Mouse (Mus musculus): ENCODE data around the gene Slc22a23.

Gene Slc22a23

DNA sequence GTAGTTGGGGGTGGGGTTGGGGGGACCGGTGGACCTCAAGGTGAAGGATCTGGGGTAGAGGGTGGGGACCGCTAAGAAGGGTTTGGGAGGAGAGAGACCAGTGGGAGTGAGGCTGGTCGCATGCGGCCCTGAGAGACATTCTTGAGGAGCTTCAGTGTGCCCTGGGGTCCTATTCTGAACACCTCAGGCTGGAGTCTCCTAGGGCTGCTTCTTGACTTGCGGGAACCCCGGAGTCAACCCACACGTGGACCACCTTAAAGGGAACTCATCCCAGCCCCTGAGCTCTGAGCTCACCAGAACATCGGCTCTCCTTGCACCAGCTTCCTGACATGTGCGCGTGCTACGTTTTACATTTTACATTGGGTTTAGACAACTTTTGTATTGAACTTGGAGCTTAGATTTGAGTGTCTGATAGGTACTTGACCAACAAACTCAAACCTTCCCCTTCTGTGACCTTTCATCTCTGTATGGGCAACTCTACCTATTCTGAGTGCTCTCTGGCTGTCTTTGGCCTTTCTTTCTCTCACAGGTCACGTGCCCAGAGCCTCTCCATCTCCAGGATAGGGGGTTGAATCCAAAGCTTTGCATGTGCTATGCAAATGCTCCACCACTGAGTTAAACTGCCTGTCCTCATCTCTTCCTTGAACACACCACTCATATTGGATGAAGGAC lies 181.5 kb downstream of the Slc22a23 start:
- DNase-seq (ENCODE audit: low read depth, low spot score) = peak; percentile 29

DNA sequence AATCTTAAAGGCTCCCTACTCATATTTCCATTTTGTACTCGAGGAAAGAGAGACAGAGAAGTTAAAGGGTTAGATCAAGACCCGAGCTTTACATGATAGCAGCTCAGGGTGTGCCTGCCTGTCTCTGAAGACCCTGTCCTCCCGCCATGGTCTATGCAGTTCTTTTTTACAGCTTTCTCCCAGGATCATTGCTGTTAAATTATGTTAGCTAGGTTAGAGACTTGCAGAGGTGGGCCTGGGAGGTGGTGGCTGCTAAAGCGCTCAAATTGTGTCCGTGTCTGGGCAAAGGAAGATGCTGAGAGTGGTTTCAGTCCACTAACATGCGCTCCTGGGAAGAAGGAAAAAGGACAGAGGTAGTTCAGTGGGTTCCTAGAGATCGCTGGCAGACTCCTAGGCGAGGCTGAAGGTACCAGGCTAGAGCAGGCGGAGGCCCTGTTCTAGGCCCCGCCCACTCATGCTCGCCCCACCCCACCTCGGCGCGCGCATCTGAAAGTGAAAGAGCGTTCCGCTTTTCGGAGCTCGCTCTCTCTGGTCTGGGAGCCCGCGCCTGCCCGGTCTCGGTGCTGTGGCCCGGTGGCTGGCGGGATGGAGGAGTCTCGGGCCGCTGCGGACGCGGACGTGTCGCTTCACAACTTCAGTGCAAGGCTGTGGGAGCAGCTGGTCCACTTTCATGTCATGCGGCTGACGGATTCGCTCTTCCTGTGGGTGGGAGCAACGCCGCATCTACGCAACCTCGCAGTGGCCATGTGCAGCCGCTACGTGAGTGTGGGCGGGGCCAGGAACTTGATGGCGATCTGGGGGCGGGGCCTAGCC lies 182.3 kb downstream of the Slc22a23 start, which contains the start of gene Psmg4:
Gene Psmg4, plus strand, starts transcription at position 474 of the 813 bp plus-strand sequence.
- DNase-seq (ENCODE audit: low read depth, low spot score) = peak; percentile 96

DNA sequence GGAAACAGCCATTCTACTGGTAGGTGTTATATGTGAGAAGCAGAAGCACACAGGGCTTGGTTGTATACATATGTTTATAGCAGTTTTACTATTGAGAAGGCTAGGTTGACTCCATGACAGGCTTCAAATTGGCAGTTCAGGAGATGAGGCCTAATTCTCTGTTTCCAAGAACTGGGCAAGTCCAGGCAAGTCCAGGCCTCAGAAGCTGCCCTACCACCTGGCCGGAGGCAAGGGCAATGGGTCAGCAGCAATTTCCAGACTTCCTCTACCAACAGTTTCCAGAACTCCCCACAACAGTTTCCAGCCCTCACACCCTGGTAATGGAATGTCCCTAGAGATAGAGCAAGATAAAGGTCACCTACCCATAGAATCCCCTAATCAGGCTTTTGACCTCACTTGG lies 185.1 kb downstream of the Slc22a23 start:
- no peak for DNase-seq (ENCODE audit: low read depth, low spot score)

DNA sequence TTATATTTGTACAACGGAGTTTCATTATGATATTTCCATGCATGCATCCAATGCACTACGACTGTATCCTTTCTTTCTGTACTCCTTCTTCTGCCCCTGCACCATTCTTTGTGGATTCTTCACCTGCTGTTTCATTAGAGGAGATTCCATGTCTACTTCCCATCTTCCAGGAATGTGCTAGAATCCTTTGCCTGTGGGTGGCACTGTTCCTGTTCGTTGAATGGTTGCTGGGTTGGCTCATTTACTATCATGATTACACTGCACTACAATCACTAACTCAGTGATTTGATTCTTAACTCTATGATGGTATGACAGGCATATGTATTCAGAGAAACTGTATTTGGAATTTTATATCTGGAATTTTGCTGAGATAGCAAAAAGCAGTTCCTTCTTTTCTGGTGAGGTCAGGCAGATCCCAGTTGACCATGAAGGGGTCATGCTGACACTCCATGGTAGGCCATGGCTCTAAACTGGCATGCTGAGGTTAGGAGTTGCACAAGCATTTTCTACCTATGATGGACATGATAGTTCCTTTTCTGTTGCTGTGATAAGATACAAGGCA lies 187.3 kb downstream of the Slc22a23 start:
- DNase-seq (ENCODE audit: low read depth, low spot score) = no peak

- no peak for DNase-seq (ENCODE audit: low read depth, low spot score)
Measured at GRCm38 (mm10) chr13:34156840-34157185, 188.2 kb downstream of the Slc22a23 start.

- peak; percentile 93 for DNase-seq (ENCODE audit: low read depth, low spot score)
Measured at GRCm38 (mm10) chr13:34156133-34156839, 188.7 kb downstream of the Slc22a23 start.

- peak; percentile 76 for DNase-seq (ENCODE audit: low read depth, low spot score)
Measured at GRCm38 (mm10) chr13:34154931-34155272, 190.1 kb downstream of the Slc22a23 start.

GRCm38 (mm10) chr13:34154217-34154930 lies 190.6 kb downstream of the Slc22a23 start:
- peak; percentile 93 for DNase-seq (ENCODE audit: low read depth, low spot score)

- DNase-seq (ENCODE audit: low read depth, low spot score) = peak; percentile 33
Measured at GRCm38 (mm10) chr13:34153254-34154011, 191.5 kb downstream of the Slc22a23 start.

- DNase-seq (ENCODE audit: low read depth, low spot score) = peak; percentile 89
Measured at GRCm38 (mm10) chr13:34152695-34153094, 192.3 kb downstream of the Slc22a23 start.

- no peak for DNase-seq (ENCODE audit: low read depth, low spot score)
Measured at GRCm38 (mm10) chr13:34151425-34151824, 193.6 kb downstream of the Slc22a23 start.

- peak; percentile 65 for DNase-seq (ENCODE audit: low read depth, low spot score)
Measured at GRCm38 (mm10) chr13:34150271-34151027, 194.5 kb downstream of the Slc22a23 start.

GRCm38 (mm10) chr13:34149463-34150176 lies 195.4 kb downstream of the Slc22a23 start:
- DNase-seq (ENCODE audit: low read depth, low spot score) = no peak

- peak; percentile 83 for DNase-seq (ENCODE audit: low read depth, low spot score)
Measured at GRCm38 (mm10) chr13:34148767-34149392, 196.1 kb downstream of the Slc22a23 start.

GRCm38 (mm10) chr13:34148181-34148580 lies 196.8 kb downstream of the Slc22a23 start:
- DNase-seq (ENCODE audit: low read depth, low spot score) = no peak

GRCm38 (mm10) chr13:34146916-34147315 lies 198.1 kb downstream of the Slc22a23 start:
- DNase-seq (ENCODE audit: low read depth, low spot score) = peak; percentile 49

DNA sequence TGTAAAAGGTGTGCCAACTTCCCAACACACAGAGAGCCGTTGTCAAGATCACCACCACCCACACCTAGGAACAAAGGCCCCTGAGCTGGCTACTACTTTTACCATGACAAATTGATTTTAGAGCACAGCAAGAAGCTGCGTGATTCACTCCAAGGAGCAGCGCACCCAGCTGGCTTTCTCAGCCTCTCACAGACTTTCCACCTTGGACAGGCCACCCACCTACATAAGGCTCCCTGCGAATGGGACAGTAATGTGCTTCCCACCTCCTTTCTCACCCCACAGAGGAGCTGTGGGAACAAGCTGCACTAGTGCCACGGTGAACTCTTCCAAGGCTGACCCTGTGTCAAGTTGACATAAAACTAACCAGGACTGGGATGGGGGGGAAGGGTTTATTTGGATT lies 201.6 kb downstream of the Slc22a23 start:
- no peak for DNase-seq (ENCODE audit: low read depth, low spot score)

DNA sequence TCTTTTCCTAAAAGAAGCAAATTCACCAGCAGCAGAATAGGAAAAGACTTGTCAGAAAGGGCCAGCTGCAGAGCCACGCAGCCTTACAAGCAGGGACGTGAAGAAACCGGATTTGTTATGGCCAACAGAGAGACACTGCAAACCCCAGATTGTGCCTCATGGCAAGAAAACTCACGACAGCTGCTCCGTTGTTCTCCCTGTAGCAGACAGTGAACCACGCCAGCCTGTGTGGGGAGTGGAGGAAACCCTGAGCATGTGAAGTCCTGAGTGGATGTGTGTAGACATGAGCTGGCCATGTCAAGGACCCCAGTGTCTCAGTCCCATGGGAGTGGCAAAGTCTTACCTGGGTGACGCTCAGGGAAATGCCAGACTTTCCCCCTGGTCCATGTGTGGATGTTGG lies 208.4 kb downstream of the Slc22a23 start:
- no peak for DNase-seq (ENCODE audit: low read depth, low spot score)

DNA sequence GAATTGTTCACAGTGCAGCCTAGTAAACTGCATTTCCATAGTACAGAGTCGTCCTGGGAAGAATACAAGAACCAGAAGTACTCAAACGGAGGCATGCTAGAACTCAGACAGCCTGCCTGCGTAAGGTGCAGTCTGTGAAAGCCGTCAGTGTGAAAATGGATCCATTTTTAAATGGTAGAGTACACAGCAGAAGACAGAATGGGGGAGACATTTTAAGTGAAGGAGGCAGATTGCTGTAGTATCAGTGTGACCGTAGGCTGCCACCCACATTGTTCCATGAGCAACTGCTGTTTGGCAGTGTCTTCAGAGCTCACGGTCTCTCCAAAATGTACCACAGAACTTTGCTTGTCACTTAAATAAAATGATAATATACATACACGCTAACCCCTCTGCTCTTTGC lies 210.7 kb downstream of the Slc22a23 start:
- no peak for DNase-seq (ENCODE audit: low read depth, low spot score)

Data from ZHBTc4 (cell line).